Mouse (Mus musculus) myocyte (in vitro differentiated cells): ENCODE measurements around the gene Bicdl2. TPM values are rescaled to one million over a fixed set of nuclear protein-coding genes. Genes with fewer than 3 reads are reported as not detected.
A peak's percentile ranks its signal among the peaks of the same experiment; 100 is the strongest.

Source experiments
- H3K27me3 ChIP-seq: one replicate; pipeline ENCODE4 v1.6.1; 2011; ENCODE audit not compliant: control insufficient read depth, insufficient read depth, insufficient read length
- H3K36me3 ChIP-seq: one replicate; pipeline ENCODE4 v1.6.1; 2011; ENCODE audit not compliant: control insufficient read depth, insufficient read depth
- H3K4me2 ChIP-seq: one replicate; pipeline ENCODE4 v1.6.1; 2011; ENCODE audit warnings: low read depth, control low read depth
- H3K4me3 ChIP-seq: one replicate; pipeline ENCODE4 v1.5.1; 2011; ENCODE audit warnings: mild to moderate bottlenecking, control low read depth, moderate library complexity
- H3K79me2 ChIP-seq: one replicate; pipeline ENCODE4 v1.6.1; 2011; ENCODE audit not compliant: control insufficient read depth, insufficient read depth
- H3ac ChIP-seq: one replicate; pipeline ENCODE4 v1.6.1; 2011; ENCODE audit not compliant: control insufficient read depth, insufficient read length
- CEBPB ChIP-seq: IDR thresholded peaks from 2 replicates; pipeline ENCODE4 v1.6.1; 2011; ENCODE audit warnings: mild to moderate bottlenecking, moderate library complexity; ENCODE audit not compliant: poor library complexity, insufficient read depth, severe bottlenecking
- E2F4 ChIP-seq: IDR thresholded peaks from one replicate; pipeline ENCODE4 v1.6.1; 2011; ENCODE audit warnings: mild to moderate bottlenecking, control low read depth, moderate library complexity; ENCODE audit not compliant: insufficient read depth
- MAX ChIP-seq: IDR thresholded peaks from one replicate; pipeline ENCODE4 v1.6.1; 2011; ENCODE audit warnings: low read depth, mild to moderate bottlenecking, control low read depth
- MYOD1 ChIP-seq, 3 experiments: IDR thresholded peaks; one replicate each; pipeline ENCODE4 v1.6.1; 2011; ENCODE audit warnings: control low read depth in 2 of 3, low read depth in 2 of 3, mild to moderate bottlenecking in 2 of 3, moderate library complexity in 1 of 3; ENCODE audit not compliant: insufficient read length in 2 of 3, control insufficient read depth in 1 of 3
- MYOG ChIP-seq, 3 experiments: IDR thresholded peaks; one replicate each; pipeline ENCODE4 v1.6.1; 2011; ENCODE audit warnings: control low read depth in 2 of 3, low read depth in 2 of 3, mild to moderate bottlenecking in 2 of 3; ENCODE audit not compliant: insufficient read length in 2 of 3, control insufficient read depth in 1 of 3, insufficient read depth in 1 of 3
- POLR2A ChIP-seq: IDR thresholded peaks from one replicate; pipeline ENCODE4 v1.6.1; 2011; ENCODE audit warnings: low read depth, mild to moderate bottlenecking, control low read depth, moderate library complexity; ENCODE audit not compliant: insufficient read length
- POLR2AphosphoS2 ChIP-seq: IDR thresholded peaks from one replicate; pipeline ENCODE4 v1.6.1; 2011; ENCODE audit warnings: low read depth, control low read depth; ENCODE audit not compliant: insufficient read length
- REST ChIP-seq: IDR thresholded peaks from one replicate; pipeline ENCODE4 v1.6.1; 2011; ENCODE audit warnings: mild to moderate bottlenecking, control low read depth, moderate library complexity; ENCODE audit not compliant: insufficient read depth, insufficient read length
- SRF ChIP-seq: IDR thresholded peaks from one replicate; pipeline ENCODE4 v1.6.1; 2011; ENCODE audit warnings: low read depth; ENCODE audit not compliant: control insufficient read depth, insufficient read length
- TCF12 ChIP-seq: IDR thresholded peaks from one replicate; pipeline ENCODE4 v1.6.1; 2011; ENCODE audit warnings: mild to moderate bottlenecking, control low read depth; ENCODE audit not compliant: poor library complexity, insufficient read depth, severe bottlenecking
- TCF3 ChIP-seq: IDR thresholded peaks from one replicate; pipeline ENCODE4 v1.6.1; 2011; ENCODE audit warnings: low read depth, control low read depth; ENCODE audit not compliant: insufficient read length
- USF1 ChIP-seq: IDR thresholded peaks from one replicate; pipeline ENCODE4 v1.6.1; 2011; ENCODE audit warnings: low read depth, mild to moderate bottlenecking, control low read depth, moderate library complexity
- polyA plus RNA-seq: library from polyadenylated mRNA; unstranded; fragments of >200 nt; fragmentation: generic; extraction: Trizol; gene quantifications from one replicate; pipeline ENCODE4 v1.2.1, GENCODE M21; 2012; ENCODE audit warnings: missing spikeins

The Bicdl2 gene
- polyA plus RNA-seq, 1 experiment: 0.14 TPM

DNA sequence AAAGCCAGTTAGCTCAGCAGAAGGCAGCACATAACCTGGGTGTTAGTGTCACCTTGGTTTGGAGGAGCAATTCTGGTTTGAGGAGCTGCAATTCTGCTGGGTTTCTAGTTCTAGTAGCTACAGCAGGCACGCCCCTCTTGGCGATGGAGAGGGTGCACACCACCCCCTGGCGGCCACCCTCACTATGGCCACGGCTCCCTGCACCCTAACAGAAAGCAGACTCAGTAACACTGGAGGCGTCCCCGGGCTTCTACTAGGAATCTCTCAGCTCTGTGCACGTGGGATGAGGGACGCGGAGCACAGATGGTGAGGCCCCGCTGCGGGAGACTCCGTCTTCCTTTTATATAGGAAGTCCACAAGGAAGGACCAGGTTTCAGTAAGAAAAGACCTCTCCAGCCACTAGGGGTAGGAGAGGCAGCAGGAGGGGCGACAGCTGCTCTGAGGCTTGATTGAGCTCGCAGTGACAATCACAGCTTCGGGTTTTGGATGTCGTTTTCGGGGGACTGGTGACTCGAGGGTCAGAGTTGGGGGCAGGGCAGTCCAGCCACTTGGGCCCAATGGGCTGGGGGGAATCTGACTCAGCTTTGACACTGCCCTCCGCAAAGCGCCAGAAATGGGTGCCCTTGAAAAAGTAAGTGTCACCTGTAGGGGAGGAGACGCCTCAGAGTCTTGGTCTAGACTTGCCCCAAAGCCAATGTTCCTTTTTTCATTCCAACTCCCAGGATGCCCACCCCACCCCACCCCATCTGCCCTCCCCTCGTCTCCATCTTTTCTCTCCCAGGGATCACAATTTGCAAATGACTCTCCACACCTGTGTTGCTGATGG, 29.9 kb upstream of the Bicdl2 start:
- TF ChIP-seq USF1: no peak
- TF ChIP-seq MAX: no peak
- TF ChIP-seq SRF: no peak
- TF ChIP-seq TCF12: no peak
- TF ChIP-seq TCF3: no peak
- TF ChIP-seq POLR2A: no peak
- TF ChIP-seq CEBPB: no peak
- TF ChIP-seq MYOG (IDR thresholded peaks at IDR 0.05; ENCODE audit: control insufficient read depth in 1 of 3, insufficient read depth in 1 of 3, insufficient read length in 2 of 3, low read depth in 2 of 3): peak in 1 of 3 experiments; percentile 46
- no peak for TF ChIP-seq REST
- peak in 2 of 3 experiments; percentile 24 to 25 for TF ChIP-seq MYOD1 (IDR thresholded peaks at IDR 0.05; ENCODE audit: control insufficient read depth in 1 of 3, insufficient read length in 2 of 3, low read depth in 2 of 3)
- no peak for TF ChIP-seq E2F4
- TF ChIP-seq POLR2AphosphoS2: no peak
- H3K4me2 ChIP-seq: peak overlapping the region; percentile 62
- no peak overlapping the region for H3ac ChIP-seq
- H3K27me3 ChIP-seq: peaks cover 29% of the 10 kb centered on the region
- H3K4me3 ChIP-seq: no peak overlapping the region
- no peaks in the 10 kb centered on the region for H3K36me3 ChIP-seq
- H3K79me2 ChIP-seq: no peaks in the 10 kb centered on the region

DNA sequence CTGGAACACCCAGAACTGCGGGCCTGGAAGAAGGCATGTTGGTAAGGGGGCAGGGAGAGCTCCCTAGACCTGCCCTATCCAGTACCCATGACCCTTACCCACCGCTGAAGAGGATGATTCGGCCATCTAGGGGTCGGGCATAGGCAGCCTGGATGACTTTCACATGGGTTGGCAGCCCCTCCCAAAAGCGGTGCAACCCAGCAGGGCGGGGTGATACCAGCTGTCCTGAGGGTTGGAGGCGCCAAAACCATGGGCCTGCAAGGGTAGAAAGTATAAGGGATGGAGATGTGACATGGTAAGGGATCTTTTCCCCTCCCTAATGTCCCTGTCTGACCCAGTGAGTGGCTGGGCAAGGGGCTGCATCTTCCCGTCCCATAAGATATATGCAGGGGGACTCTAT, 29.1 kb upstream of the Bicdl2 start:
- H3K36me3 ChIP-seq: no peaks in the 10 kb centered on the region
- no peak overlapping the region for H3K4me3 ChIP-seq
- H3K4me2 ChIP-seq: no peak overlapping the region
- H3ac ChIP-seq: no peak overlapping the region
- no peaks in the 10 kb centered on the region for H3K79me2 ChIP-seq
- TF ChIP-seq POLR2AphosphoS2: no peak
- TF ChIP-seq POLR2A: no peak
- no peak for TF ChIP-seq TCF3
- TF ChIP-seq SRF: no peak
- no peak for TF ChIP-seq REST
- no peak for TF ChIP-seq MAX
- no peak for TF ChIP-seq USF1
- TF ChIP-seq MYOD1 (IDR thresholded peaks at IDR 0.05; ENCODE audit: control insufficient read depth in 1 of 3, insufficient read length in 2 of 3, low read depth in 2 of 3): no peak
- no peak for TF ChIP-seq CEBPB
- no peak for TF ChIP-seq E2F4
- no peak for TF ChIP-seq MYOG (IDR thresholded peaks at IDR 0.05; ENCODE audit: control insufficient read depth in 1 of 3, insufficient read depth in 1 of 3, insufficient read length in 2 of 3, low read depth in 2 of 3)
- TF ChIP-seq TCF12: no peak
- peaks cover 35% of the 10 kb centered on the region for H3K27me3 ChIP-seq

DNA sequence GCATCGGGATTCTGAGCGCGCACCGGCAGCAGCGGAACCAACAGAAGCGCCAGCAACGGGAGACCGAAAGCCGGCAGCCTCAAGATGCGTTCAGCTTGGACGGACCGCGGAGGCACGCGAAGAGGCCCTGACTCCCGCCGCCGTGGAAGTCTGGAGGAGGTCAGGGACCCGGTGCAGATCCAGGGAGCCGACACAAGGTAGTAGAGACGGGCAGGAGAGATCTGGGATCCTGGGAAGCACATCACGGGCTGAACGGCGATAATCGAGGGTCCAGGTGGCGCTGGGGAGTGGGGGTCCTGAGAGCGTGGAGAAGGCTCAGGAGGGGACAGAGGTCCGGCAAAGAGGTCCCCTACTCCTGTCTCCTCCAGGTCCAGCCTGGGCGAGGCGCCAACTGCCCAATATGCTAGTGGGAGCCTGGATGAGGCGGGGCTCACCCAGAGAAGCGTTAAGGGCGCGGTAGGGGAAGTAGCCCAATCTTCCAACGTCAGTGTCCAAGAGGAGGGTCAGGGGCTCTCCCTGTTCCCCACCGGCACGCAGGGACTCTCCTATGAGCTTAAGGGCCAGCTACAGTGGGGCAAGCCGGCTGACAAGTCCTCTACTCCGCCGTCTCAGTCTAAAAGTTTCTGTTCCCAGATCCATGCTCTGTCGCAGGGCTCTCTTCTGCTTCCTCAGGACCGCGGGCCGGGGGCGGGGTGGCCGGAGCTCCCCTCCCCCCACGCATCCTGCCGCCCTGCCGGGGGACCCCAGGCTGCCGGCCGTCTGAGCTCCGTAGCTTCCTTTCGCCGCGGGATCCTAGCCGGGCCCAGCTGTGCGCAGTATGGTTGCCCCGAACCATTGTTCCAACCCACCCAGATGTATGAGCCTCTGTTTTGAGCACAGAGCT, 15.5 kb upstream of the Bicdl2 start, which contains the start of gene Mmp25:
Gene Mmp25, minus strand, starts transcription at position 665 of the 883 bp plus-strand sequence.
- Histone ChIP-seq H3K36me3 (no peaks in the 10 kb centered on the region), H3K27me3 (peaks cover 24% of the 10 kb centered on the region), H3K4me2 (no peak within 1 kb of the TSS), H3K79me2 (no peaks in the 10 kb centered on the region), H3ac (no peak within 1 kb of the TSS), H3K4me3 (no peak within 1 kb of the TSS)
- no peak for TF ChIP-seq SRF
- TF ChIP-seq E2F4: no peak
- no peak for TF ChIP-seq CEBPB
- TF ChIP-seq USF1: no peak
- TF ChIP-seq MAX: no peak
- TF ChIP-seq TCF12: no peak
- TF ChIP-seq MYOD1 (IDR thresholded peaks at IDR 0.05; ENCODE audit: control insufficient read depth in 1 of 3, insufficient read length in 2 of 3, low read depth in 2 of 3): no peak
- no peak for TF ChIP-seq POLR2AphosphoS2
- TF ChIP-seq MYOG (IDR thresholded peaks at IDR 0.05; ENCODE audit: control insufficient read depth in 1 of 3, insufficient read depth in 1 of 3, insufficient read length in 2 of 3, low read depth in 2 of 3): no peak
- no peak for TF ChIP-seq TCF3
- TF ChIP-seq REST: no peak
- TF ChIP-seq POLR2A: no peak

DNA sequence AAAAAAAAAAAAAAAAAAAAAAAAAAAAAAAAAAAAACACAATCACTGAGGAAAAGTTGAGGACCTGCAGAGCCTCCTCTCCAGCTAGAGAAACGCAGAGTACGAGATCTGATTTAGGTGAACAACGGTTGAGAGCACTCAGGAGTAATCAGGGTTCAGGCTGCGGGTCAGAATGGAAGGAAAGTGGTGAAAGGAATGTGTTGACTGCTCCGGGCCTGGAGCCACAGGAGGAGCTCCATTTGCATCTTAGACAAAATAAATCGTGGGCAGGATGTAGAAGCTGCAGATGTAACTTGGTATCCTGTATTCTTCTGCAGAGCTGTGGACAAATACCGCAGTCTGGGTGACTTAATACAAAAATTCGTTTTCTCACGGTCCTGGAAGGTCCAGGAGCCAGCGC, 14.4 kb upstream of the Bicdl2 start:
- Histone ChIP-seq H3K4me3 (no peak overlapping the region), H3K79me2 (no peaks in the 10 kb centered on the region), H3K4me2 (no peak overlapping the region), H3ac (no peak overlapping the region), H3K36me3 (no peaks in the 10 kb centered on the region), H3K27me3 (peaks cover 24% of the 10 kb centered on the region)
- no peak for TF ChIP-seq POLR2A
- no peak for TF ChIP-seq REST
- no peak for TF ChIP-seq CEBPB
- no peak for TF ChIP-seq TCF3
- no peak for TF ChIP-seq USF1
